Mouse (Mus musculus) kidney, adult 2 months (tissue): ENCODE data around the gene Sox15.

Source experiments
- CTCF ChIP-seq: fragments of 200-500 bp; conservative IDR thresholded peaks from 2 replicates; pipeline ENCODE4 v1.5.1; 2011; ENCODE audit warnings: low read depth, mild to moderate bottlenecking, control low read depth, low read length, moderate library complexity, mixed read lengths; ENCODE audit not compliant: insufficient read depth, insufficient read length
- POLR2A ChIP-seq: fragments of 200-500 bp; IDR thresholded peaks from one replicate; pipeline ENCODE4 v1.6.1; 2011; ENCODE audit warnings: low read depth, low read length, control low read depth

DNA sequence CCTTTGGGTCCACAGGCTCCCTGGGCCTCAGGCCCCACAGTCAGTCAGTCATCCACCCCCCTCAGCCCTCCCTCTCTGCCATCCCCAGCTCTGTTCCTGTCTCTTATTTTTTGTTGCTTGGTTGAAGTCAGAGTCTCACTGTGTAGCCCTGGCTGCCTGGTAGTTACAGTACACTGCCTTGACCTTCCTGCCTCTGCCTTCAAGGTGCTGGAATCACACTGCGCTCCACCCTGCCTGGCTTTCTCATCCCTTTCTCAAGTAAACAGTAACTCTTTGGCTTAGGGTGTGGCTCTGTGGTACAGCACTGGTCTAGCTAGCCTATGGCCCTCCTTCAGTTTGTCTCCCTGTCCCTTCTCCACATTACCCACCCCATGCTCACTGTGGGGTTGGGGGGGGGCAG lies 34.8 kb downstream of the Sox15 start:
- no peak for TF ChIP-seq CTCF
- TF ChIP-seq POLR2A, result no peak
